Mouse (Mus musculus) liver, adult 2 months (tissue): Measurements from ENCODE around the gene Cldn7. TPM values are rescaled to one million over a fixed set of nuclear protein-coding genes. Genes with fewer than 3 reads are reported as not detected.

Experiments
- DNase-seq: peaks from one replicate; pipeline ENCODE4 v3.0.0-alpha.2; 2011; ENCODE audit warnings: low read depth, low spot score; ENCODE audit errors: extremely low read depth
- H3K27ac ChIP-seq: fragments of 200-500 bp; replicated peaks from 2 replicates; pipeline ENCODE4 v1.5.1; 2012; ENCODE audit warnings: low read depth, mild to moderate bottlenecking, control low read depth, inconsistent platforms, low read length; ENCODE audit not compliant: insufficient read depth
- H3K27me3 ChIP-seq: fragments of 200-500 bp; 2 replicates; pipeline ENCODE4 v1.6.1; 2012; ENCODE audit warnings: mild to moderate bottlenecking, moderate library complexity, low read length, inconsistent platforms; ENCODE audit not compliant: control insufficient read depth, insufficient read depth
- H3K36me3 ChIP-seq: fragments of 200-500 bp; 2 replicates; pipeline ENCODE4 v1.6.1; 2012; ENCODE audit warnings: low read length, inconsistent platforms; ENCODE audit not compliant: control insufficient read depth, insufficient read depth
- H3K4me1 ChIP-seq: fragments of 200-500 bp; 2 replicates; pipeline ENCODE4 v1.6.1; 2011; ENCODE audit warnings: low read length; ENCODE audit not compliant: control insufficient read depth, insufficient read depth
- H3K4me3 ChIP-seq: fragments of 200-500 bp; 2 replicates; pipeline ENCODE4 v1.5.1; 2011; ENCODE audit warnings: low read depth, mild to moderate bottlenecking, control low read depth, low read length, moderate library complexity; ENCODE audit not compliant: insufficient read depth
- H3K79me2 ChIP-seq: fragments of 200-500 bp; 2 replicates; pipeline ENCODE4 v1.6.1; 2012; ENCODE audit warnings: inconsistent platforms, mild to moderate bottlenecking, low read length, moderate library complexity; ENCODE audit not compliant: control insufficient read depth, insufficient read depth
- H3K9ac ChIP-seq: fragments of 200-500 bp; 2 replicates; pipeline ENCODE4 v1.6.1; 2012; ENCODE audit warnings: low read depth, mild to moderate bottlenecking, control low read depth, inconsistent platforms, low read length
- CTCF ChIP-seq: fragments of 200-500 bp; IDR thresholded peaks from 2 replicates; pipeline ENCODE4 v1.5.1; 2011; ENCODE audit warnings: low read depth, low read length, control low read depth
- POLR2A ChIP-seq: fragments of 200-500 bp; IDR thresholded peaks from 2 replicates; pipeline ENCODE4 v1.6.1; 2011; ENCODE audit warnings: low read length, control low read depth; ENCODE audit not compliant: insufficient read depth; ENCODE audit errors: extremely low read depth
- WGBS: fragments of 180-500 bp; shearing (Covaris S2); methylation state at CpG from one replicate; pipeline ENCODE4 v1.1.7; 2018; 5-methylcytosine and 5-hydroxymethylcytosine counted together
- polyA plus RNA-seq: library from polyadenylated mRNA; depleted of rRNA; stranded (reverse); fragments of >200 nt; gene quantifications from 2 replicates; pipeline ENCODE4 v1.2.3, GENCODE M21; 2012
- total RNA-seq: library from RNA; depleted of rRNA; stranded (reverse); fragments of >200 nt; gene quantifications from 2 replicates; pipeline ENCODE4 v1.2.3, GENCODE M21; 2014

Gene Cldn7
- total and polyA plus RNA-seq, 2 experiments, result 0.26 to 0.37 TPM

- no peaks in the 10 kb centered on the region for H3K27me3 ChIP-seq
- H3K27ac ChIP-seq, result no peak overlapping the region
- H3K79me2 ChIP-seq, result peaks cover 14% of the 10 kb centered on the region
- H3K9ac ChIP-seq, result no peak overlapping the region
- no peak for TF ChIP-seq POLR2A
- TF ChIP-seq CTCF, result peak; percentile 17; the same call in 1 of the 2 replicates
- H3K4me3 ChIP-seq, result no peak overlapping the region
- H3K4me1 ChIP-seq, result peaks cover 8% of the 10 kb centered on the region
- peak; percentile 44 for DNase-seq
- H3K36me3 ChIP-seq, result peaks cover 6% of the 10 kb centered on the region; the same call in 1 of the 2 replicates
These were observed 37.3 kb downstream of the Cldn7 start for GRCm38 (mm10) chr11:70001865-70002264.

- peaks cover 8% of the 10 kb centered on the region for H3K4me1 ChIP-seq
- 93% methylated on average over 2 of the region's 2 CpGs for WGBS
- DNase-seq, result no peak
- peaks cover 14% of the 10 kb centered on the region for H3K79me2 ChIP-seq
- H3K27ac ChIP-seq, result no peak overlapping the region
- H3K27me3 ChIP-seq, result no peaks in the 10 kb centered on the region
- H3K36me3 ChIP-seq, result peaks cover 7% of the 10 kb centered on the region; the same call in 1 of the 2 replicates
- no peak for TF ChIP-seq CTCF
- TF ChIP-seq POLR2A, result no peak
- no peak overlapping the region for H3K4me3 ChIP-seq
- H3K9ac ChIP-seq, result no peak overlapping the region
These were observed 37.9 kb downstream of the Cldn7 start for GRCm38 (mm10) chr11:70002471-70002870.

DNA sequence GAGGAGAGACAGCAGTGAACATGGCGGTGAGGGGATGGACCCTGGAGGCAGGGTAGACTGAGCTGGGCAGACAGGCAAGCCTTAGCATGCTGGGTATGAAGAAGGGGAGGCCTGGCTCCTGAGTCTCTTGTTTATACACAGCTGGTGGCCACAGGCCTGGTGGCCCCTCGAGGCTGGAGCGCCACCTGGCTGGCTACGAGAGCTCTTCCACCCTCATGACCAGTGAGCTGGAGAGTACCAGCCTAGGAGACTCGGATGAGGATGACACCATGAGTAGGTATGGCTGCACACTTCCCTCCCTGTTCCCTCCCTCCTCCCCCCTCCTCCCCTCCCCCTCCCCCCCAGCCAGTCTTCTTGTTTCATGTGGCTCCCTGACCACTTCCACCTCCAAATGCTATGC lies 40.9 kb downstream of the Cldn7 start:
- 78% methylated on average over 5 of the region's 5 CpGs for WGBS
- H3K4me3 ChIP-seq, result no peak overlapping the region
- TF ChIP-seq CTCF (peak; percentile 63), POLR2A (no peak)
- peaks cover 8% of the 10 kb centered on the region for H3K4me1 ChIP-seq
- DNase-seq, result no peak
- H3K27me3 ChIP-seq, result no peaks in the 10 kb centered on the region
- no peak overlapping the region for H3K27ac ChIP-seq
- peaks cover 11% of the 10 kb centered on the region; the same call in 1 of the 2 replicates for H3K36me3 ChIP-seq
- H3K9ac ChIP-seq, result no peak overlapping the region
- H3K79me2 ChIP-seq, result peaks cover 14% of the 10 kb centered on the region

- Histone ChIP-seq H3K36me3 (peaks cover 46% of the 10 kb centered on the region), H3K79me2 (peaks cover 15% of the 10 kb centered on the region; the same call in 1 of the 2 replicates), H3K4me1 (peaks cover 8% of the 10 kb centered on the region), H3K27ac (no peak overlapping the region), H3K9ac (no peak overlapping the region), H3K27me3 (no peaks in the 10 kb centered on the region), H3K4me3 (no peak overlapping the region)
- 86% methylated on average over 6 of the region's 6 CpGs for WGBS
- TF ChIP-seq CTCF (no peak), POLR2A (no peak)
- DNase-seq, result no peak
These were observed 45.5 kb downstream of the Cldn7 start for GRCm38 (mm10) chr11:70010033-70010432.

DNA sequence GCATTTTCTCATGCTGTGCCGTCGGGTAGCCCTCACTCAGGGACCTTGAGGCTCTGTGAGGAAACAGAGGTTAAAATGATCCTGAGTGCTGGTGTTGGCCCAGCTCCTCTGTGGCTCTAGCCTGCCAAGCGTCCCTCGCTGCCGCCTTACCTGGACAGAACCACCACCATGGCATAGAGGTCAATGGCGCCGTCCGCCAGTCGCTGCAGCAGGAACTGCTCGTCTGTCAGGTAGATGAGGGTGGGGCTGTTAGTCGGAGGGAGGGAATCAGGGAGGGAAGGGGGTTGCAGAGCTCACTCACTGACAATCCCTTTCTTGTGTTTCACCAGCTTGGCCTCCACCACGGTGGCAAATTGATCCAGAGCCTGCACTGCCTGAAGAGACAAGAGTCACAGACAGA lies 46.0 kb downstream of the Cldn7 start:
- H3K27me3 ChIP-seq, result no peaks in the 10 kb centered on the region
- DNase-seq, result no peak
- peaks cover 46% of the 10 kb centered on the region for H3K36me3 ChIP-seq
- no peak overlapping the region for H3K27ac ChIP-seq
- 71% methylated on average over 12 of the region's 12 CpGs for WGBS
- no peak for TF ChIP-seq CTCF
- H3K4me1 ChIP-seq, result peaks cover 8% of the 10 kb centered on the region
- peaks cover 16% of the 10 kb centered on the region; the same call in 1 of the 2 replicates for H3K79me2 ChIP-seq
- H3K4me3 ChIP-seq, result no peak overlapping the region
- no peak overlapping the region for H3K9ac ChIP-seq

GRCm38 (mm10) chr11:70010961-70011360 lies 46.4 kb downstream of the Cldn7 start:
- Histone ChIP-seq H3K79me2 (peaks cover 16% of the 10 kb centered on the region; the same call in 1 of the 2 replicates), H3K4me1 (peaks cover 8% of the 10 kb centered on the region), H3K27ac (no peak overlapping the region), H3K9ac (no peak overlapping the region), H3K4me3 (no peak overlapping the region), H3K27me3 (no peaks in the 10 kb centered on the region), H3K36me3 (peaks cover 46% of the 10 kb centered on the region)
- DNase-seq, result no peak
- no peak for TF ChIP-seq POLR2A
- TF ChIP-seq CTCF, result no peak
- 88% methylated on average over 10 of the region's 10 CpGs for WGBS
